Mouse (Mus musculus) layer of hippocampus, postnatal 36 days (tissue): ENCODE data around the gene Clspn. TPM values are rescaled to one million over a fixed set of nuclear protein-coding genes. Genes with fewer than 3 reads are reported as not detected.
"Not testable (repeated sequence)": the region's sequence is repeated elsewhere in the genome, so short reads cannot be mapped to it uniquely, and the experiment has no call there.

Experiments
- DNase-seq, 2 experiments: peaks; one replicate each; pipeline ENCODE4 v3.0.0; 2022
- total RNA-seq, 2 experiments: library from RNA; stranded (reverse); gene quantifications; 2 replicates each; pipeline ENCODE4 v1.2.3; 2021

Gene Clspn
- total RNA-seq, result 1 to 10 TPM in 1 of 2 experiments, under 1 TPM in 1; 0.58 to 1.3 TPM

GRCm38 (mm10) chr4:126556809-126557711 is at the start of gene Clspn:
Gene Clspn (plus strand): TSS chr4:126556935.
- peak; percentile 80 to 81 for DNase-seq

- DNase-seq, result no peak
Observed at GRCm38 (mm10) chr4:126508110-126508899, 48.4 kb upstream of the Clspn start.

- no peak for DNase-seq
Observed at GRCm38 (mm10) chr4:126509072-126509471, 47.7 kb upstream of the Clspn start.

GRCm38 (mm10) chr4:126511013-126511412 is 45.7 kb upstream of the Clspn start:
- no peak for DNase-seq

- DNase-seq, result no peak
Observed at GRCm38 (mm10) chr4:126512308-126513066, 44.2 kb upstream of the Clspn start.

GRCm38 (mm10) chr4:126526164-126526563 is 30.6 kb upstream of the Clspn start:
- peak; percentile 25 to 36 for DNase-seq

- no peak for DNase-seq
Observed at GRCm38 (mm10) chr4:126526828-126527227, 29.9 kb upstream of the Clspn start.

- DNase-seq, result no peak
Observed at GRCm38 (mm10) chr4:126532292-126532691, 24.4 kb upstream of the Clspn start.

GRCm38 (mm10) chr4:126532827-126533728 is 23.7 kb upstream of the Clspn start, which contains the start of gene Ago4:
Gene Ago4 (minus strand): TSS chr4:126533472.
- peak; percentile 38 to 48 for DNase-seq

GRCm38 (mm10) chr4:126533729-126534070 is 23.0 kb upstream of the Clspn start:
- DNase-seq, result no peak

GRCm38 (mm10) chr4:126535631-126536030 is 21.1 kb upstream of the Clspn start:
- not testable (repeated sequence) for DNase-seq

- DNase-seq, result no peak
Observed at GRCm38 (mm10) chr4:126536865-126537264, 19.9 kb upstream of the Clspn start.

GRCm38 (mm10) chr4:126540487-126541071 is 16.2 kb upstream of the Clspn start:
- no peak for DNase-seq

- no peak for DNase-seq
Observed at GRCm38 (mm10) chr4:126542838-126543237, 13.9 kb upstream of the Clspn start.

GRCm38 (mm10) chr4:126545016-126545415 is 11.7 kb upstream of the Clspn start:
- no peak for DNase-seq

- DNase-seq, result no peak
Observed at GRCm38 (mm10) chr4:126545703-126546102, 11.0 kb upstream of the Clspn start.

GRCm38 (mm10) chr4:126546183-126546582 is 10.6 kb upstream of the Clspn start:
- DNase-seq, result no peak

GRCm38 (mm10) chr4:126552136-126552535 is 4.6 kb upstream of the Clspn start:
- no peak for DNase-seq

- no peak for DNase-seq
Observed at GRCm38 (mm10) chr4:126553105-126553504, 3.6 kb upstream of the Clspn start.

- no peak for DNase-seq
Observed at GRCm38 (mm10) chr4:126553685-126554084, 3.0 kb upstream of the Clspn start.

- no peak for DNase-seq
Observed at GRCm38 (mm10) chr4:126554462-126554861, 2.3 kb upstream of the Clspn start.
